Mouse (Mus musculus): ENCODE data around the gene Eid3. TPM values are rescaled to one million over a fixed set of nuclear protein-coding genes. Genes with fewer than 3 reads are reported as not detected.

Gene Eid3
- total and polyA plus RNA-seq, 3 experiments: 1.4 to 3.5 (median 1.5) TPM

- Histone ChIP-seq H3K9me3 (replicated peaks; ENCODE audit: low read length) (no peaks in the 10 kb centered on the region), H3K4me2 (ENCODE audit: insufficient read depth, low read depth, poor library complexity, severe bottlenecking) (no peak overlapping the region), H3K4me3 (replicated peaks in 1 of 3; ENCODE audit: low read depth in 2 of 3, low read length in 2 of 3, poor library complexity in 1 of 3) (no peak overlapping the region), H3K27me3 (replicated peaks) (no peaks in the 10 kb centered on the region), H3K9ac (ENCODE audit: insufficient read depth, low read depth) (no peak overlapping the region), H3K79me2 (replicated peaks; ENCODE audit: control insufficient read depth, extremely low read depth, insufficient read depth, poor library complexity, severe bottlenecking) (no peaks in the 10 kb centered on the region), H3K27ac (ENCODE audit: insufficient read depth, low read depth) (no peak overlapping the region), H3K36me3 (replicated peaks in 1 of 2; ENCODE audit: control insufficient read depth in 1 of 2, insufficient read depth in 1 of 2, low read length in 1 of 2) (no peaks in the 10 kb centered on the region), H3K4me1 (ENCODE audit: control insufficient read depth in 1 of 2, insufficient read depth in 2 of 2) (peaks cover 14 to 22% of the 10 kb centered on the region in 2 experiments; a peak in 3 of 4 replicates)
- in situ Hi-C loops (cut with MboI; ENCODE audit: low pct_ligation_motif_present, low pct_unique_long_range_greater_than_20kb, low sequenced_read_pairs) (no loop called here), dilution Hi-C loops (cut with MboI; ENCODE audit: extremely low pct_ligation_motif_present, extremely low pct_unique_long_range_greater_than_20kb, low sequenced_read_pairs) (no loop called here)
- DNase-seq (ENCODE audit: extremely low read depth): no peak
- TF ChIP-seq NRF1 (IDR thresholded peaks at IDR 0.05; ENCODE audit: low read depth, low read length) (no peak), NELFE (IDR thresholded peaks at IDR 0.05; ENCODE audit: low read depth, low read length) (no peak), ETS1 (conservative IDR thresholded peaks at IDR 0.05; ENCODE audit: low read depth, low read length) (no peak), IRF4 (IDR thresholded peaks at IDR 0.05; ENCODE audit: low read depth, low read length) (no peak), MYC (IDR thresholded peaks at IDR 0.05; ENCODE audit: low read depth, low read length) (no peak), RCOR1 (conservative IDR thresholded peaks at IDR 0.05; ENCODE audit: low read depth, low read length) (no peak), MAX (IDR thresholded peaks at IDR 0.05; ENCODE audit: low read length) (no peak), USF2 (conservative IDR thresholded peaks at IDR 0.05; ENCODE audit: low read depth, low read length) (no peak), CTCF (conservative IDR thresholded peaks at IDR 0.05 in 1 of 2, IDR thresholded peaks at IDR 0.05 in 1 of 2; ENCODE audit: low read depth in 2 of 2, low read length in 2 of 2) (no peak), E2F4 (IDR thresholded peaks at IDR 0.05; ENCODE audit: insufficient replicate concordance, low read depth, low read length) (no peak), MAFK (IDR thresholded peaks at IDR 0.05; ENCODE audit: insufficient replicate concordance, low read length) (no peak), ZKSCAN1 (IDR thresholded peaks at IDR 0.05; ENCODE audit: borderline replicate concordance, low read depth, low read length) (no peak), KAT2A (IDR thresholded peaks at IDR 0.05; ENCODE audit: insufficient replicate concordance, low read length) (no peak), JUN (IDR thresholded peaks at IDR 0.05; ENCODE audit: insufficient read depth, low read depth, low read length) (no peak), BHLHE40 (IDR thresholded peaks at IDR 0.05; ENCODE audit: low read depth, low read length) (no peak), CHD1 (IDR thresholded peaks at IDR 0.05; ENCODE audit: low read depth, low read length) (no peak)
Observed at GRCm38 (mm10) chr10:82847821-82848459, 18.5 kb upstream of the Eid3 start.

- in situ Hi-C loops (cut with MboI; ENCODE audit: low pct_ligation_motif_present, low pct_unique_long_range_greater_than_20kb, low sequenced_read_pairs): no loop called here
- no peak for DNase-seq (ENCODE audit: extremely low read depth)
- dilution Hi-C loops (cut with MboI; ENCODE audit: extremely low pct_ligation_motif_present, extremely low pct_unique_long_range_greater_than_20kb, low sequenced_read_pairs): no loop called here
- H3K4me2 ChIP-seq (ENCODE audit: insufficient read depth, low read depth, poor library complexity, severe bottlenecking): no peak overlapping the region
- H3K4me3 ChIP-seq (replicated peaks in 1 of 3; ENCODE audit: low read depth in 2 of 3, low read length in 2 of 3, poor library complexity in 1 of 3): no peak overlapping the region
- no peaks in the 10 kb centered on the region for H3K36me3 ChIP-seq (replicated peaks in 1 of 2; ENCODE audit: control insufficient read depth in 1 of 2, insufficient read depth in 1 of 2, low read length in 1 of 2)
- no peak for TF ChIP-seq POLR2A (IDR thresholded peaks at IDR 0.05; ENCODE audit: low read depth, low read length)
- TF ChIP-seq POLR2AphosphoS2 (IDR thresholded peaks at IDR 0.05; ENCODE audit: low read depth, low read length): no peak
- no peak for TF ChIP-seq USF1 (IDR thresholded peaks at IDR 0.05; ENCODE audit: low read depth, low read length)
- H3K79me2 ChIP-seq (replicated peaks; ENCODE audit: control insufficient read depth, extremely low read depth, insufficient read depth, poor library complexity, severe bottlenecking): no peaks in the 10 kb centered on the region
- no peaks in the 10 kb centered on the region for H3K27me3 ChIP-seq (replicated peaks)
- H3K9me3 ChIP-seq (replicated peaks; ENCODE audit: low read length): no peaks in the 10 kb centered on the region
- no peak overlapping the region for H3K9ac ChIP-seq (ENCODE audit: insufficient read depth, low read depth)
- H3K27ac ChIP-seq (ENCODE audit: insufficient read depth, low read depth): no peak overlapping the region
- H3K4me1 ChIP-seq (ENCODE audit: control insufficient read depth in 1 of 2, insufficient read depth in 2 of 2): peaks cover 9 to 14% of the 10 kb centered on the region in 2 experiments; a peak in 3 of 4 replicates
Observed at GRCm38 (mm10) chr10:82849686-82850353, 16.6 kb upstream of the Eid3 start.
